Mouse (Mus musculus) left cerebral cortex, postnatal 25 days (tissue): ENCODE data around the gene Itga7. TPM values are rescaled to one million over a fixed set of nuclear protein-coding genes. Genes with fewer than 3 reads are reported as not detected.

Experiments
- DNase-seq, 2 experiments: peaks; one replicate each; pipeline ENCODE4 v3.0.0; 2022; ENCODE audit warnings: low spot score in 2 of 2, mixed read lengths in 1 of 2
- intact Hi-C: fragments of 180-260 bp; cut with DNase I; formaldehyde crosslinking; loops from one replicate; pipeline ENCODE4 v1.15.1; 2025
- total RNA-seq, 2 experiments: library from RNA; stranded (reverse); gene quantifications; 2 replicates each; pipeline ENCODE4 v1.2.3; 2021

Itga7 gene
- total RNA-seq, 2 experiments from 2014 or later = 12.4 to 15.5 TPM

GRCm38 (mm10) chr10:128909567-128910028 is 24.0 kb upstream of the Itga7 start:
- DNase-seq = peak; percentile 58 to 75
- intact Hi-C loops = no loop called here

GRCm38 (mm10) chr10:128910066-128910841 is 23.4 kb upstream of the Itga7 start:
- DNase-seq = peak in 1 of 2 experiments; percentile 44
- intact Hi-C loops = no loop called here

GRCm38 (mm10) chr10:128911430-128911829 is 22.2 kb upstream of the Itga7 start:
- intact Hi-C loops = no loop called here
- no peak for DNase-seq

GRCm38 (mm10) chr10:128912268-128912667 is 21.4 kb upstream of the Itga7 start:
- DNase-seq = no peak

GRCm38 (mm10) chr10:128912791-128913190 is 20.8 kb upstream of the Itga7 start:
- intact Hi-C loops = no loop called here
- DNase-seq = no peak

More at GRCm38 (mm10) chr10:128912268-128912667, 21.4 kb upstream of the Itga7 start:
- intact Hi-C loops = no loop called here

- peak; percentile 89 to 93 for DNase-seq
- intact Hi-C loops = no loop called here
Observed at GRCm38 (mm10) chr10:128913219-128913618, 20.4 kb upstream of the Itga7 start.

- DNase-seq = no peak
- intact Hi-C loops = no loop called here
Observed at GRCm38 (mm10) chr10:128913696-128914095, 19.9 kb upstream of the Itga7 start.

GRCm38 (mm10) chr10:128915550-128915949 is 18.1 kb upstream of the Itga7 start:
- intact Hi-C loops = no loop called here
- DNase-seq = no peak

- intact Hi-C loops = no loop called here
Observed at GRCm38 (mm10) chr10:128916665-128917064, 17.0 kb upstream of the Itga7 start.

GRCm38 (mm10) chr10:128917400-128917799 is 16.2 kb upstream of the Itga7 start:
- intact Hi-C loops = no loop called here

More at GRCm38 (mm10) chr10:128916665-128917064, 17.0 kb upstream of the Itga7 start:
- no peak for DNase-seq

GRCm38 (mm10) chr10:128918246-128918645 is 15.4 kb upstream of the Itga7 start:
- intact Hi-C loops = no loop called here

More at GRCm38 (mm10) chr10:128917400-128917799, 16.2 kb upstream of the Itga7 start:
- no peak for DNase-seq

GRCm38 (mm10) chr10:128919203-128919631 is 14.4 kb upstream of the Itga7 start:
- intact Hi-C loops = no loop called here
- DNase-seq = peak in 1 of 2 experiments; percentile 64

More at GRCm38 (mm10) chr10:128918246-128918645, 15.4 kb upstream of the Itga7 start:
- peak in 1 of 2 experiments; percentile 60 for DNase-seq

- intact Hi-C loops = loop anchor here (5.0 kb wide), 1 partner anchor 57 kb away; no protein-coding TSS in a partner anchor
- DNase-seq = no peak
Observed at GRCm38 (mm10) chr10:128919966-128920365, 13.7 kb upstream of the Itga7 start.

- DNase-seq = no peak
- intact Hi-C loops = loop anchor here (5.0 kb wide), 1 partner anchor 57 kb away; no protein-coding TSS in a partner anchor
Observed at GRCm38 (mm10) chr10:128920736-128921161, 12.9 kb upstream of the Itga7 start.

GRCm38 (mm10) chr10:128921251-128921650 is 12.4 kb upstream of the Itga7 start:
- intact Hi-C loops = loop anchor here (5.0 kb wide), 1 partner anchor 56 kb away; no protein-coding TSS in a partner anchor

GRCm38 (mm10) chr10:128921883-128922821 is 11.5 kb upstream of the Itga7 start:
- peak in 1 of 2 experiments; percentile 44 for DNase-seq
- intact Hi-C loops = loop anchor here (5.0 kb wide), 1 partner anchor 55 kb away; no protein-coding TSS in a partner anchor

More at GRCm38 (mm10) chr10:128921251-128921650, 12.4 kb upstream of the Itga7 start:
- DNase-seq = no peak

- DNase-seq = no peak
- intact Hi-C loops = loop anchor here (5.0 kb wide), 1 partner anchor 55 kb away; no protein-coding TSS in a partner anchor
Observed at GRCm38 (mm10) chr10:128922822-128923012, 10.9 kb upstream of the Itga7 start, which contains the start of gene Rdh5. Rdh5 (minus strand) TSS chr10:128922888.

GRCm38 (mm10) chr10:128923013-128923691 is 10.5 kb upstream of the Itga7 start:
- intact Hi-C loops = loop anchor here (5.0 kb wide), 1 partner anchor 54 kb away; no protein-coding TSS in a partner anchor
- DNase-seq = peak; percentile 92 to 97

- DNase-seq = no peak
- intact Hi-C loops = loop anchor here (5.0 kb wide), 1 partner anchor 53 kb away; no protein-coding TSS in a partner anchor
Observed at GRCm38 (mm10) chr10:128923935-128924334, 9.7 kb upstream of the Itga7 start, which contains the start of gene Bloc1s1. Bloc1s1 (minus strand) TSS chr10:128924035.
